Mouse (Mus musculus) brain, embryonic 14.5 days (tissue): ENCODE measurements at regions not wholly inside any gene's neighbourhood (a gene's known extent, or its start where the extent isn't known, plus 50 kb on each side); places are given as distances from the start of the nearest gene placed in this dataset.

ENCODE experiments used
- DNase-seq: peaks from one replicate; pipeline ENCODE4 v3.0.0-alpha.2; 2011; ENCODE audit warnings: low read depth
- CTCF ChIP-seq: fragments of 200-500 bp; IDR thresholded peaks from 2 replicates; pipeline ENCODE4 v1.5.1; 2012; ENCODE audit warnings: inconsistent platforms, mild to moderate bottlenecking, moderate library complexity, borderline replicate concordance; ENCODE audit not compliant: insufficient read depth, insufficient read length; ENCODE audit errors: extremely low read depth
- POLR2A ChIP-seq: fragments of 200-500 bp; IDR thresholded peaks from 2 replicates; pipeline ENCODE4 v1.6.1; 2012; ENCODE audit warnings: mild to moderate bottlenecking, inconsistent platforms, borderline replicate concordance; ENCODE audit not compliant: poor library complexity, insufficient read depth, insufficient read length, severe bottlenecking; ENCODE audit errors: extremely low read depth

DNA sequence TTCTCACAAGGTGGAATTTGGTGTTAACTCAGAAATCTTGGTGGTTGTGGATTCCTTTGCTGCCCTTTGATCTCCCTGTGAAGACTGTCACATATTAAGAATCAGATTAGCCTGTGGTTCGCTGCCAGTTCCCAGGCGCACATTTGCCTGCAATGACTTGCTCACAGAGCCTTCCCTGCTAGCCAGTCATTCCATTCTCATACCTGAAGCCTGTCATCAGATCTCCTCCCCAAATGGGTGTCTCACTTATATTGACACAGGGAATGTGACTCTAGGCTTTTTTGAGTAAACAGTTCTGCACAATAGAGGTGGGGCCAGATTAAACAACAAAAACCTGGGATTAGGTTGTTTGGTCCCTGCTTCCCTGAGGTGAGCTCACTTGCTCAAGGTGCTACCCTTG lies 621.4 kb downstream of the Slc4a3 start:
- no peak for DNase-seq
- TF ChIP-seq POLR2A (no peak), CTCF (no peak)

DNA sequence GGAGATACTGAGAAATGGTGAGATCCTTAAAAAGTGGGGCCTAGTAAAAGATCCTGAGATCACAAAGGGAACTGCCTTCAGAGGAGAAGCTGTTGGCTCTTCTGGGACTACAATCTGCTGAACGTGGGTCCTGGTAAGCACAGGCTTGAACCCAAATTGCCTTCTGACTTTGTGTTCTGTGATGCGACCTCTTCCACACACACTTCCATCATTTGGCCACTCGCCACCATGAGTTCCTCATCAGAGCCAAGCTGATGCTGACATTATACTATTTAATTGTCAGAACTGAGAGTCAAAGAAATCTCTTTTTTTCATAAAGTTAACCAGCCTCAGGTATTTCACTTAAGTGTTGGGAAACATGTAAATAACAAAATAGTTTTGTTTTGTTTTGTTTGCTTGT lies 635.1 kb downstream of the Slc4a3 start:
- DNase-seq: no peak
- no peak for TF ChIP-seq POLR2A
- TF ChIP-seq CTCF: no peak

DNA sequence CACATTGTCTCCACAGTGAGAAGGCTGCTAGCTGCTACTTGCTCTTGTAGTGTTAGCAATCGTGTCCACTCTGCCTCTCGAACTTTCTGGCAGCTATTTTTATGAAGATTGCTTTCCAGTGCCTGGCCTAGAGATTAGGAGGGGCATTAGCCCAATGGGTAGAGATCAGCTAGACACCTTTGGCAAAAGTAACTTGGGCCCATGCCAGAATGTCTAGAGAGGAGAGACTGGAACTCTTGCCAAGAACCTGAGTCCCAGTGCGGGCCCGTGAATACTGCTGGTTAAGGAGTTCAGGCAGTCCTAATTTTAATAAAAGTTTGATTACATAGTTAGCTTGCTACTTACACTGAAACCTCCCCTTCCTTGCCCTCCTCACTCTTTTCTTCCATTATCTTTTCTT lies 648.8 kb downstream of the Slc4a3 start:
- TF ChIP-seq CTCF (no peak), POLR2A (no peak)
- peak; percentile 32 for DNase-seq

DNA sequence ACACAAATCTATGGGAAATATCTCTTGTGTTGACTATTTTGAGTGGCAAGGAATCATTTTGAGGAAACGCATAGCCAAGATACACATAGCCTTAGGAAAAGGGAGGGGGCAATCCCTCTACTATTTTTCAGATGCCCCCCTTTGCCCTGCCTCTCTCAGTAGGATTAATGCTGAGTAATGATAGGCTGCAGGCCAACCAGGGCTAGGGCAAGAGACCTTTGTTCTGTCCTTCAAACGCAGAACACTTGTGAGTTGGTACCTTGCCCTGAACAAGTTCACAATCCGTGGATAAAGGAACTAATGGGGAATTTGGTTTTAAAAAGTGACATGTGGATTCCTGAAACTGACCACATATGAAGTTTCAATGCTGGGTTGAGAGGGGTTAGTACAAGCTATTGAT lies 651.6 kb downstream of the Slc4a3 start:
- no peak for TF ChIP-seq POLR2A
- no peak for TF ChIP-seq CTCF
- no peak for DNase-seq

DNA sequence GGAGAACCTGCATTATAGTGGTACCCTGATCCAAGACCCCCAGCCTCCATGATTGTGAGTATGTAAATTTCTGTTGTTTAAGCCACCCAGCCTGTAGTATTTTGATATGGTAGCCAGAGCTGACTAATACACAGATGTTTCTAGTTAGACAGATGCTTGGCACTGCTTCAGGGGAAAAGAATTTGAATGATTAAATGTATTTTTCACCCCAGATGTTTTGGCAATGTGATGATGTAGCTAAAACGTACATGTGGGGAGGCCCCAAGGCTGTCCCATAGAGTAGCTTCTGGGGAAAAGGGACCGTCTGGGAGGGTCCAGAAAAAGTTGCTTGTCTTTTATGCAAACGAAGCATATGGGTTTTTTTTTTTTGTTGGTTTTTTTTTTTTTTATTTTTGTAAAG lies 654.8 kb downstream of the Slc4a3 start:
- TF ChIP-seq POLR2A: no peak
- no peak for TF ChIP-seq CTCF
- no peak for DNase-seq

DNA sequence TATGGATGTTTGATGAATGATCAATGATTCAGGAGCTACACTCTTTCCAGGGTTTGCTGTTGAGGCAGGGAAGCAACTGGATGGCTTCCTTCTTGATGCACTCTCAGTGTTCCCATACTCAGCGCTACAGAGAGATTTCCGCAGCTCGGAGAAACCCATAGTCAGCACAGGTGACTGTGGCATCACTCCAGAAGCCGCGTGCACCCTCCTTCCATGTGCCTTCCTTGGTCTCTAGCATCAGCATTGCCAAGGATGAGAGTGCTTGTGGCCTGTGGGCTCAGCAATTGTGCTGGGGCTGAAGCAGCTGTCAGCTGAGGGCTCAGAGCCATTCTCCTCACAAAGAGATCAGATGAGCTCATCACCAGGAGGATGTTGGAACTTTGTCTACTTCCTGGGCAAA lies 666.4 kb downstream of the Slc4a3 start:
- TF ChIP-seq CTCF: no peak
- TF ChIP-seq POLR2A: no peak
- DNase-seq: no peak

DNA sequence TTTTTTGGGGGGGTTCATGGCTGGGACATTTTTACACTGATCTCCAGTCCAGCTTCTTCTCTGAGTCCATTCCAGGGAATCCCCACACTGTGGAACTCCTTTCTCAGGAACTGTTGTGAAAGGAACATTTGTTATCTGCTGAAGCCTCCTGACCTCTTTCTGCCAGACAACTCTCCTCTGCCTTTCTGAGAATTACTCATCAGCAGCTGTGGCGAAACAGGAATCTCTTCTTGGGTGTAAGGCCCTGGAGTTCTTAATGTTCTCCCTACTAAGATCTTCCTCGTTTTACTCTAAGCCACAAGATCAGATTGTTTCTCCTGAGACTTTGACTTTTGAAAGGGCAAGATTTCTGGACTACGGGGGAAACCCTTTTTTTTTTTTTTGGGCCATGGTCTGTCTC lies 698.7 kb downstream of the Slc4a3 start:
- TF ChIP-seq CTCF (no peak), POLR2A (no peak)
- DNase-seq: no peak

DNA sequence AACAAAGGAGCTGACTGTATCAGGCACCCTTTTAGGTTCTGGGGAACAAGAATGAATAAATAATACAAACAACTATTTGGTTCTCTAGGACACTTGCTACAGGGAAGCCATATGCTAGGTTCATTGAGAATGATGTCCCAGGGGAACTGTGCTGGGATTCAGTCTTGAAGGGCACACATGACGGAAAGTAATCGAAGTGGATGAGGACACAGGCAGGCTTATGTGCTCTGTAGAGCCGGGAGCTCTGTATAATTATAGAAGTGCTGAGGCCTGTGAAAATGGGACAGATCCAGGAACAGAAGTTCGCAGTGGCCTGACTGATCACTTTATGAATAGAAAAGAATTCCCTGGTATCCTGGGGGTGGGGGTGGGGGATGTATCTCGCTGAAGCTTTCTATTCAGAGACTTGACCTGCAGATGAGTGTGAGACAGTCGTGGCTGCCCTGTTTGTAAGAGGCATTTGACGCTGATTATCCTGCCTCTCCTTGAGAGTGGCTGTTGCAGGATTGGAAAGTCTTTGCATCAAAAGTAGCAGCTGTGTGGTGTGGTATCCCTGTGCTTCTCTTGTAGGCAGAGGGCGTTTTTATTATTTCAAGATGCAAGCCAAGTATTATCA lies 700.2 kb downstream of the Slc4a3 start:
- TF ChIP-seq POLR2A (no peak), CTCF (no peak)
- peak; percentile 77 for DNase-seq

DNA sequence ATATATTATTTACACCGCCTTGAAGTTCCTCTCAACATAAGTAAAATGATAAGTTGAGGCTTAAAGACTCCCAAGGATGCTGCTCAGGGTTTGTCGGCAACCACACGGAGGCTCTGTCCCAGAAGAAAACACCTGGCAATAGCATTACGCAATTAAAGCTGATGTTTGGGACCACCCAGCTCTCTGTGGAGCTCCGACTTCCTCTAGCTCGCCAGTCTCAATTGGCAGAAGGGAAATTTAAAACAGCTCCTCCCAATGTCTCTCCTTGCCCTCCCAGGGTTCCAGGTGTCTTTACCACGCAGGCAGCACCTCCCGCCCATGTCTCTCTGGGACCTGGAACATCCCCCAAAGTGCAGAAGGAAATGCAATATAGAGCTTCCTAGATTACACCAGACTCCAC lies 701.1 kb downstream of the Slc4a3 start:
- TF ChIP-seq CTCF (no peak), POLR2A (no peak)
- DNase-seq: no peak

DNA sequence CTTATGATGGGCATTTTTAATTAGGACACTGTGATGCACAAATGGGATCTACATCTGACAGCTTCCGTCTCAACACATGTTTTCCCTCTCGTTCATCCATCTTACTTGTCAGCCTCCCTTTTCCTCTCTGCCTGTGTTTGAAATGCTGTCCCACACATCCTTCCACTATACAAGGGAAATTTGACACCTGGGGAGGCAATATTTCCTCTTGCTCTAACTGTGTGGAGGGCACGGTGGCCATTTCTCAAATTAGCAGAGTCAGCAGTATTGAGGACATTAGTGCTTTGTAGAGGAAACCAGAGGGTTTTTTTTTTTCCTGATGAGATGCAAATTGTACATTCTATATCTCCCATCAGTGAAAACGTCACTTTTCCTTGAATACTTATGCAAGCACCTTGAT lies 712.2 kb downstream of the Slc4a3 start:
- DNase-seq: peak; percentile 29
- no peak for TF ChIP-seq CTCF

DNA sequence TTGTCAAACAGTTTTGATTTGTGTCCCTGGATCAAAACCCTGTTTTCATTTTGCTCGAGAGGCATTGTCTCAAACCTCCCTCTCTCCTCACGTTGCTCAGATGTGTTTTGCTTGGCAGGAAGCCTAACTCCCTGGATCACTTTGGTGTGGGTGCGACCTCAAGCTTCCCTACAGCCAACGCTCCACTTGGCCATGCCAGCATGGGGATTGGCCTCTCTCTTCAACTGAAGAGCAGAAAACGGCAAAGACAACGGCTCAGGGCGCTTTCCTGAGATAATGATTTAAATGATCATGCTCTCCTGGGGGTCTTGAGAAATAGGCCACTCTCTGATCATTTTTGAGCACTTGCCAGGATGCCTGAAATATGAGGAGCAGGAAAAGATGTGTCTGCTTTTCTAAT lies 730.1 kb downstream of the Slc4a3 start:
- DNase-seq: peak; percentile 73
- TF ChIP-seq POLR2A (no peak), CTCF (no peak)

DNA sequence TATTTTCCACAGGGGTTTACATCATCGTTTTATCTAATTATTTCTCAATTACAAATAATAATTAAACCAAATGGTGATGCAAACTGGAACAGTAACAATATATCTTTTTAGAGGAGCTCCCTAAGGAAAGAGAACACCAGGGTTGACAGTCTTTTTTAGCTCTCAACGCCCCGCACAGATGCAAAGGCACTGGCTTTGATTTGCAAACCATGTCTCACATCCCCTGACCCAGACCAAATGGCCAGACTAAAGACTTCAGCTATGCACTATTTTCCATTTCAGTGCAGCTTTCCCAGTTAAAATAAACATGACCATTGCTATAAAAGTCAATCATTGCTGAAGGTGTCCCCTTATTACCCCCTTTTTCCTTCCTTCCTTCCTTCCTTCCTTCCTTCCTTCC lies 730.6 kb downstream of the Slc4a3 start:
- DNase-seq: no peak
- TF ChIP-seq CTCF (no peak), POLR2A (no peak)

DNA sequence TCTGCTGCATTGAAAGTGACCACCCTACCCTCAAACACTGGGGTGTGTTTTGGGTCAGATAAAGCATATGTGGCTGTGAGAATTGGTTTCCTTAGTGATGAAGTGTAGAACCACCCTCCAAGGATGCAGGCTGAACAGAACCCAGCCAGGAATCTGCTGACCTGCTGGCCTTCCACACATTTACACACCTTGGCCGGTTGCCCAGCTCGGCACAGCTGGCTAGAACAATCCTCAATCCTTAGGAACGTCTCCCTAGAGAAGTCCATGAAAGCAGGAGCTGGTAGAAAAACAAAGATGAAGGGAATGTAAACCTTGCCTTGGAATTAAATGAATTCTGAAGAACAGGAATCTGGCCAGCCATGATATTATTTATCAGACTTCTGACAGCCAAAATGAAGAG lies 737.3 kb downstream of the Slc4a3 start:
- no peak for TF ChIP-seq POLR2A
- TF ChIP-seq CTCF: no peak

DNA sequence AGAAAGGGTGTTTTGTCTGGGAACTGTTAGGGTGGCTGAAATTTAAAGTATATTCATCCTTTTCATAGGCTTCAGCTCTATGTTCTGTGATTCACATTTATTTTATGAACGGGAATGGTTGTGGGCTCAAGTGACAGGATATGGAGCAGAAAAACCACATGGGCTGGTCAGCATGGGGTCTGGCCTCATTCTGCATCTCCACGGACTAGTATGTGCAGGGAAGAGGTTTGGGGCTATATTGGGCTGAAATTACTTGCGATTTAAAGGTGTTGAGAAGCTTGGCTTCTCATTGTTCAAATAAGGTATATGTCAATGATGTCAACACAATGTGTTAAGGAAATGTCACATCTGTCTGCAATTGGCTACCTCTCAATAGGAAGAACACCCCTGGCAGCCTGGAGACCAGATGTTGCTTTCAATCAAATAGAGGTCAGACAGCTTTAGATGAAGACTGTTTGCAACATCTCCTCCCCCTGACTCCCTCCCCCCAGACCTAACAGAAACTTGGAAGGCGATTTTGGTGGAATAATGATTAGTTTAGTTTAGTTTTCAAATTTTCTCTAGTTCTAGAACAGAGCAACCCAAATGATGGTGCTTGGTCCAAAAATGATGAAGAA lies 777.0 kb downstream of the Slc4a3 start:
- TF ChIP-seq CTCF: no peak
- no peak for TF ChIP-seq POLR2A
- no peak for DNase-seq

More for the DNA sequence above, 737.3 kb downstream of the Slc4a3 start:
- DNase-seq: peak; percentile 70
